Mouse (Mus musculus) MEL (cell line): ENCODE measurements around the gene Fubp3.

ENCODE experiments used
- BHLHE40 ChIP-seq: IDR thresholded peaks from 2 replicates; pipeline ENCODE4 v1.6.1; 2012; ENCODE audit warnings: low read depth, mild to moderate bottlenecking, inconsistent platforms, low read length, improper control_type of control experiment, borderline replicate concordance
- CTCF ChIP-seq, 3 experiments: IDR thresholded peaks in 2 of 3; conservative IDR thresholded peaks in 1 of 3; 2 replicates each; pipeline ENCODE4 v1.5.1; 2011 to 2012; ENCODE audit warnings: low read length in 3 of 3, low read depth in 2 of 3, mild to moderate bottlenecking in 2 of 3, improper control_type of control experiment in 1 of 3, inconsistent platforms in 1 of 3, mixed read lengths in 1 of 3, moderate library complexity in 1 of 3; ENCODE audit not compliant: control insufficient read depth in 1 of 3, insufficient read depth in 1 of 3, poor library complexity in 1 of 3, severe bottlenecking in 1 of 3
- ELF1 ChIP-seq: IDR thresholded peaks from 2 replicates; pipeline ENCODE4 v1.6.1; 2014; ENCODE audit warnings: low read depth, mild to moderate bottlenecking, inconsistent platforms, low read length, improper control_type of control experiment, moderate library complexity
- JUND ChIP-seq: IDR thresholded peaks from 2 replicates; pipeline ENCODE4 v1.6.1; 2011; ENCODE audit warnings: low read depth, mild to moderate bottlenecking, improper control_type of control experiment, low read length
- KAT2A ChIP-seq: conservative IDR thresholded peaks from 2 replicates; pipeline ENCODE4 v1.6.1; 2012; ENCODE audit warnings: low read depth, low read length, improper control_type of control experiment, inconsistent platforms
- MAX ChIP-seq: IDR thresholded peaks from 2 replicates; pipeline ENCODE4 v1.6.1; 2011; ENCODE audit warnings: low read length, improper control_type of control experiment
- MAZ ChIP-seq: IDR thresholded peaks from 2 replicates; pipeline ENCODE4 v1.6.1; 2012; ENCODE audit warnings: low read depth, mild to moderate bottlenecking, inconsistent platforms, low read length, improper control_type of control experiment
- POLR2A ChIP-seq, 2 experiments: IDR thresholded peaks; 2 replicates each; pipeline ENCODE4 v1.6.1; 2011 to 2012; ENCODE audit warnings: low read length in 2 of 2, mild to moderate bottlenecking in 2 of 2, control low read depth in 1 of 2, improper control_type of control experiment in 1 of 2, low read depth in 1 of 2, moderate library complexity in 1 of 2; ENCODE audit not compliant: control insufficient read depth in 1 of 2, insufficient read depth in 1 of 2, poor library complexity in 1 of 2
- POLR2AphosphoS5 ChIP-seq: IDR thresholded peaks from 2 replicates; pipeline ENCODE4 v1.6.1; 2012; ENCODE audit warnings: low read depth, borderline replicate concordance, mild to moderate bottlenecking, inconsistent platforms, low read length, moderate library complexity, mixed read lengths
- RAD21 ChIP-seq: IDR thresholded peaks from 2 replicates; pipeline ENCODE4 v1.6.1; 2011; ENCODE audit warnings: mild to moderate bottlenecking, low read depth, low read length, improper control_type of control experiment
- UBTF ChIP-seq: IDR thresholded peaks from 2 replicates; pipeline ENCODE4 v1.6.1; 2012; ENCODE audit warnings: low read depth, mild to moderate bottlenecking, inconsistent platforms, low read length, improper control_type of control experiment, moderate library complexity, borderline replicate concordance; ENCODE audit not compliant: insufficient read depth

GRCm38 (mm10) chr2:31530201-31530600, 42.2 kb upstream of the Fubp3 start:
- no peak for TF ChIP-seq MAX
- TF ChIP-seq POLR2A (IDR thresholded peaks at IDR 0.05; ENCODE audit: control insufficient read depth in 1 of 2, insufficient read depth in 1 of 2, low read depth in 1 of 2, low read length in 2 of 2, poor library complexity in 1 of 2), result no peak
- no peak for TF ChIP-seq POLR2AphosphoS5
- TF ChIP-seq RAD21, result no peak
- no peak for TF ChIP-seq MAZ
- TF ChIP-seq ELF1, result no peak
- TF ChIP-seq UBTF, result no peak
- no peak for TF ChIP-seq BHLHE40
- TF ChIP-seq CTCF (IDR thresholded peaks at IDR 0.05 in 2 of 3, conservative IDR thresholded peaks at IDR 0.05 in 1 of 3; ENCODE audit: control insufficient read depth in 1 of 3, insufficient read depth in 1 of 3, low read depth in 2 of 3, low read length in 3 of 3, poor library complexity in 1 of 3, severe bottlenecking in 1 of 3), result no peak
- no peak for TF ChIP-seq JUND
- no peak for TF ChIP-seq KAT2A
